Mouse (Mus musculus): ENCODE results near the gene Iars2. TPM values are rescaled to one million over a fixed set of nuclear protein-coding genes. Genes with fewer than 3 reads are reported as not detected.
A peak's percentile ranks its signal among the peaks of the same experiment; 100 is the strongest.

Iars2 gene
- total and polyA plus RNA-seq, 3 experiments, result 35.2 to 80.0 (median 71.5) TPM

DNA sequence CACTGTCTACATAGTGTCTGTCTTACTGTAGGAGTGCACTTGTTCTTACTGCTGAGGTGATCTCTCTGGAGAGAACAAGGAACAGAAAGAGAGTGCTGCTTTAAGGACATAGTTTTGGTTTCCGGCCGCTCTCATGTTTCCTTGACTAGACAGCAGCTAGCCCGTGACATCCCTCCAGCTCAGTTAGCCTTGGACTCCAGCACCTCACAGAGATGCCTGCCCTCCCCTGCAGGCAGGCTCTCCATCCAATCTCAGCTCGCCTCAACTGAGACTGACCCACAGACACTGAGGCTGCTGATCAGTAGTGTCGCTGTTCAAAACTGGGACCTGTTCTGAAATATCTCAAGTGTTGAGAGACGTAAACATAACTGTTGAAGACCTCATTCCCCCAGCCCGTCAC lies 53.2 kb downstream of the Iars2 start:
- 74% methylated on average over 7 of the region's 7 CpGs for whole genome bisulfite sequencing
- DNase-seq, result no peak
- no peaks in the 10 kb centered on the region for H3K4me1 ChIP-seq (ENCODE audit: control insufficient read depth, insufficient read depth, low read length)
- no peaks in the 10 kb centered on the region for H3K79me2 ChIP-seq (replicated peaks; ENCODE audit: control insufficient read depth, insufficient read depth, low read length)
- H3K9ac ChIP-seq (ENCODE audit: low read depth, low read length), result no peak overlapping the region
- H3K36me3 ChIP-seq (ENCODE audit: control insufficient read depth, insufficient read depth, low read length), result no peaks in the 10 kb centered on the region
- H3K27ac ChIP-seq, result no peak overlapping the region
- intact Hi-C loops (cut with DNase I), result no loop called here
- no peak overlapping the region for H3K4me3 ChIP-seq
- TF ChIP-seq POLR2A (IDR thresholded peaks at IDR 0.05; ENCODE audit: insufficient read depth, low read depth, low read length) (no peak), CTCF (IDR thresholded peaks at IDR 0.05) (no peak), EP300 (IDR thresholded peaks at IDR 0.05; ENCODE audit: insufficient read depth, low read depth, low read length) (no peak)
- no peaks in the 10 kb centered on the region for H3K27me3 ChIP-seq (ENCODE audit: control insufficient read depth, insufficient read depth, low read length)

DNA sequence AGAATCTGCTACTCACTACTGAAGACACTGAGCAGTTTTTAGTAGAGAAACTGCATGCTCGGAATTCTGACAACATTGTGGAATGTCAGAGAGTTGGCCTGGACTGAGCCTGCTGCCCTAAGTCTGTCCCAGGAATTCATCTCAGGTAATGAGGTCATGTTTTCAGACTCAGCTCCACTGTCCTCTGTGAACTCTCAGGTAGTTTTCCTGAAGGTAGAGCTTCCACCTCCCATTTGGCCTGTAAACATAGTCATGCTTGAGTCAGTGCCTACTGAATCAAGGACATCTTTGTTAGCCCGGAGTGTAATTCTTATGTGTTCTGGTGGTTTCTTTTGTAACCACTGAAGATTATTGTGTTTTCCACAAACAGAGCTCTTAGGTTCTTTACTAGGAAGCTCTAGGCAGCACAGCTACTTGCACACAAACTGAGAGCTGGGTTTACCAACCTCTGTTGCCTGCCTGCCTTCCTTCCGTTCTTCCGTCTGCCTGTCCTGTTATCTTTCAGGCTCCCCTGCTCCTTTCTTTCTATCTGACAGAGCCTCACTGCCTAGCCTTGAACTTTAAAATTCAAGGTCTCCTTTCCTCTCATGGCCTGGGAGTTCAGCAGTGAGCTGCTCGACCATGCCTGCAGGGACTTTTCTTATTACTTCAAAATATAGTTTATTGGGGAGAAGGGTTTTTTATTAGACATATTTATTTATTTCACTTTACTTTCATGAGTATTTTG lies 54.2 kb downstream of the Iars2 start:
- Histone ChIP-seq H3K4me3 (no peak overlapping the region), H3K36me3 (ENCODE audit: control insufficient read depth, insufficient read depth, low read length) (no peaks in the 10 kb centered on the region), H3K9ac (ENCODE audit: low read depth, low read length) (no peak overlapping the region), H3K79me2 (replicated peaks; ENCODE audit: control insufficient read depth, insufficient read depth, low read length) (no peaks in the 10 kb centered on the region), H3K4me1 (ENCODE audit: control insufficient read depth, insufficient read depth, low read length) (no peaks in the 10 kb centered on the region), H3K27ac (no peak overlapping the region), H3K27me3 (ENCODE audit: control insufficient read depth, insufficient read depth, low read length) (no peaks in the 10 kb centered on the region)
- 68% methylated on average over 5 of the region's 5 CpGs for WGBS
- TF ChIP-seq CTCF (IDR thresholded peaks at IDR 0.05), result no peak
- no peak for TF ChIP-seq EP300 (IDR thresholded peaks at IDR 0.05; ENCODE audit: insufficient read depth, low read depth, low read length)
- no peak for TF ChIP-seq POLR2A (IDR thresholded peaks at IDR 0.05; ENCODE audit: insufficient read depth, low read depth, low read length)
- no peak for DNase-seq
- intact Hi-C loops (cut with DNase I), result no loop called here

DNA sequence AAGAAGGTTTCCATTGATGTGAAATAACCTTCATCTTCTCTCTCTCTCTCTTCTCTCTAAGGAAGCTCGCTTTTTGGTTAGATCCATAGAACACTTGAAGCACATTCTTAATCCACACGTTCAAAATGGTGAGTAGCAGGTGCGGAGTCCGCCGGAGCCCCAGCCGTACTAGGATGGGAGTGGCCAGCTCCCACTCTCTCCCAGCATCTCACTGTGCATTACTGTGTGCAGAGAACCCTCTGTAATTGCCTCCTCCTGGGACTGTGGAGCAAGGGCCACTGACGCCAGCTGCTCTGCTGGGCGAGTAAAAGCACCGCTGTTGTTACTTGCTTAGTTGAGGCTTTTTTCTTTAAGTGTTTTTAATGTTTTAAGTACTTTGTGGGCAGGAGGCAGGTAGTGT lies 57.8 kb downstream of the Iars2 start:
- Histone ChIP-seq H3K4me3 (no peak overlapping the region), H3K27me3 (ENCODE audit: control insufficient read depth, insufficient read depth, low read length) (no peaks in the 10 kb centered on the region), H3K36me3 (ENCODE audit: control insufficient read depth, insufficient read depth, low read length) (no peaks in the 10 kb centered on the region), H3K4me1 (ENCODE audit: control insufficient read depth, insufficient read depth, low read length) (no peaks in the 10 kb centered on the region), H3K9ac (ENCODE audit: low read depth, low read length) (no peak overlapping the region), H3K79me2 (replicated peaks; ENCODE audit: control insufficient read depth, insufficient read depth, low read length) (no peaks in the 10 kb centered on the region), H3K27ac (no peak overlapping the region)
- intact Hi-C loops (cut with DNase I), result no loop called here
- WGBS, result 97% methylated on average over 9 of the region's 9 CpGs
- TF ChIP-seq POLR2A (IDR thresholded peaks at IDR 0.05; ENCODE audit: insufficient read depth, low read depth, low read length), result no peak
- TF ChIP-seq CTCF (IDR thresholded peaks at IDR 0.05), result no peak
- no peak for TF ChIP-seq EP300 (IDR thresholded peaks at IDR 0.05; ENCODE audit: insufficient read depth, low read depth, low read length)
- DNase-seq, result no peak

DNA sequence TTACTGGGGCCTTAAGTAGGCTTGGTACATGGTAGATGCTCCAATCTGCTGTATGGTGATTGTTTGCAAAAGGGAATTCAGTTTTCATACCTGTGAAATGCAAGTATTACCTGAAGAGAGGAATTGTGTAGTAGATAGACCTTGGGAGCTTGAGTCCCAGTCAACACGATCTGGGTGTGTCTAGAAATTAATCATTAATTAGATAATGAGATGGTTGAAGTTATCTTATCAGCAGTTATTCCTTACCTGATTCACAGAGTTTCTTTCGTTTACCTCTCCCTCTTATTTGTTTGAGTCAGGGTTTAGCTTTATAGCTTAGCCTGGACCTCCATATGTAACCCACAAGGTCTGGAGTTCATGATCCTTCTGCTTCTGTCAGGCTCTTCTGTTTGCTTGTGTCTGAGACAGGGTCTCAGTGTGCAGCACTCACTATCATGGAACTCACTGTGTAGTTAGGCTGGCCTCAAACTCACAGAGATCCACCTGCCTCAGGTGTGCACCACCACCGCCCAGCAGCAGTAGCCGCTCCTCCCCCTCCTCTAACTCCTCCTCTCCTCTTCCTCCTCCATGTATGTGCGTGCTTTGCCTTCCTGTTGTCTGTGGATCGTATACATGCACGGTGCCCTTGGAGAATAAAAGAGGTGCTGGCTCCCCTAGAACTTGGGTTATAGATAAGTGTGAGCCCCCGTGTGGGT lies 58.6 kb downstream of the Iars2 start:
- Histone ChIP-seq H3K27me3 (ENCODE audit: control insufficient read depth, insufficient read depth, low read length) (no peaks in the 10 kb centered on the region), H3K36me3 (ENCODE audit: control insufficient read depth, insufficient read depth, low read length) (no peaks in the 10 kb centered on the region), H3K27ac (no peak overlapping the region), H3K4me1 (ENCODE audit: control insufficient read depth, insufficient read depth, low read length) (no peaks in the 10 kb centered on the region), H3K79me2 (replicated peaks; ENCODE audit: control insufficient read depth, insufficient read depth, low read length) (no peaks in the 10 kb centered on the region), H3K4me3 (no peak overlapping the region), H3K9ac (ENCODE audit: low read depth, low read length) (no peak overlapping the region)
- intact Hi-C loops (cut with DNase I), result no loop called here
- DNase-seq, result no peak
- WGBS, result 92% methylated on average over 8 of the region's 8 CpGs
- no peak for TF ChIP-seq CTCF (IDR thresholded peaks at IDR 0.05)
- TF ChIP-seq POLR2A (IDR thresholded peaks at IDR 0.05; ENCODE audit: insufficient read depth, low read depth, low read length), result no peak
- TF ChIP-seq EP300 (IDR thresholded peaks at IDR 0.05; ENCODE audit: insufficient read depth, low read depth, low read length), result no peak

DNA sequence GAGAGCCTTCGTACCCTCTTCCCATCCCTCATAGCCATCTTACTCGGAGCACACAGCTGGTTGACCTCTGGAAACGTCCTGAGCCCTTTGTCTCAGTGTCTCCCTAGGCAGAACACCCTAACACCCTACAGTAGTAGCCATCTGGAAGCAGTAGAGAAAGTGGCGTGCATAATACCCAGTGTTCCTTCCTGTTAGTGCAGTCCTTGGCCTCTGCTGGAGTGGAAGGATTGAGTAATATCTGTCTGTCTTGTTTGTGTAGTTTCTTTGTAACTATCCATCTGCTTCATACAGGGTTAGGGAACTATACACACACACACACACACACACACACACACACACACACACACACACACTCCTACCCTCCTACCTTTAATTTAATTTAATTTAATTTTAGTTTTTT lies 60.5 kb downstream of the Iars2 start:
- H3K4me1 ChIP-seq (ENCODE audit: control insufficient read depth, insufficient read depth, low read length), result no peaks in the 10 kb centered on the region
- 76% methylated on average over 4 of the region's 4 CpGs for WGBS
- no peak for DNase-seq
- no peak overlapping the region for H3K9ac ChIP-seq (ENCODE audit: low read depth, low read length)
- H3K27ac ChIP-seq, result no peak overlapping the region
- no peaks in the 10 kb centered on the region for H3K79me2 ChIP-seq (replicated peaks; ENCODE audit: control insufficient read depth, insufficient read depth, low read length)
- TF ChIP-seq POLR2A (IDR thresholded peaks at IDR 0.05; ENCODE audit: insufficient read depth, low read depth, low read length) (no peak), EP300 (IDR thresholded peaks at IDR 0.05; ENCODE audit: insufficient read depth, low read depth, low read length) (no peak), CTCF (IDR thresholded peaks at IDR 0.05) (no peak)
- no peaks in the 10 kb centered on the region for H3K27me3 ChIP-seq (ENCODE audit: control insufficient read depth, insufficient read depth, low read length)
- intact Hi-C loops (cut with DNase I), result no loop called here
- H3K36me3 ChIP-seq (ENCODE audit: control insufficient read depth, insufficient read depth, low read length), result no peaks in the 10 kb centered on the region
- no peak overlapping the region for H3K4me3 ChIP-seq

DNA sequence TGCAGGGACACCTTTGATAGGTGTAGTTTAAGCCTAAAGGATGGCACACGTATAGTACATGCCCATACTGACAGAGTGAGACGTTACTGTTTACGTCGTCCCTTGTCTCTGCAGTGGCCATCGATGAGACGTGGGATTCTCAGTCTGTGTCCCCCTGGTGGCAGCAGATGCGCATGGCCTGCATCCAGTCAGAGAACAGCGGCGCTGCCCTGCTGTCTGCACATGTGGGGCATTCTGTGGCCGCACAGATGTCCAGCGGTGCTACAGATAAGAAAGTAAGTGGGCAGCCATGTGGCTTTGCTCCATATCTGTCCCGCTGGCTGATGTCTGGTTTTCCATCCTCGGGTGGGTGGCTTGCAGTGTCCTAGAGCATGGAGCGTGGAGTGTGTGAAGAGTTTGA lies 66.6 kb downstream of the Iars2 start:
- no peak overlapping the region for H3K9ac ChIP-seq (ENCODE audit: low read depth, low read length)
- no peaks in the 10 kb centered on the region for H3K79me2 ChIP-seq (replicated peaks; ENCODE audit: control insufficient read depth, insufficient read depth, low read length)
- H3K4me1 ChIP-seq (ENCODE audit: control insufficient read depth, insufficient read depth, low read length), result no peaks in the 10 kb centered on the region
- WGBS, result 44% methylated on average over 14 of the region's 14 CpGs
- no peak overlapping the region for H3K4me3 ChIP-seq
- H3K27me3 ChIP-seq (ENCODE audit: control insufficient read depth, insufficient read depth, low read length), result no peaks in the 10 kb centered on the region
- intact Hi-C loops (cut with DNase I), result no loop called here
- no peak for DNase-seq
- TF ChIP-seq CTCF (IDR thresholded peaks at IDR 0.05), result peak; percentile 63
- TF ChIP-seq EP300 (IDR thresholded peaks at IDR 0.05; ENCODE audit: insufficient read depth, low read depth, low read length), result no peak
- no peaks in the 10 kb centered on the region for H3K36me3 ChIP-seq (ENCODE audit: control insufficient read depth, insufficient read depth, low read length)
- no peak overlapping the region for H3K27ac ChIP-seq
